Mouse (Mus musculus) G1E (cell line): ENCODE measurements around the gene Oat.

Experiments used
- CTCF ChIP-seq: IDR thresholded peaks from 2 replicates; pipeline ENCODE4 v1.5.1; 2012; ENCODE audit warnings: low read depth, low read length, inconsistent platforms, mixed read lengths
- GATA1 ChIP-seq: IDR thresholded peaks from 2 replicates; pipeline ENCODE4 v1.6.1; 2012; ENCODE audit warnings: borderline replicate concordance, low read length, inconsistent platforms, mixed read lengths
- GATA2 ChIP-seq: IDR thresholded peaks from 2 replicates; pipeline ENCODE4 v1.6.1; 2012; ENCODE audit warnings: low read depth, low read length, inconsistent platforms, borderline replicate concordance
- TAL1 ChIP-seq: conservative IDR thresholded peaks from 2 replicates; pipeline ENCODE4 v1.6.1; 2012; ENCODE audit warnings: low read depth, low read length, inconsistent platforms, mixed read lengths

GRCm38 (mm10) chr7:132604720-132605119 lies 28.5 kb upstream of the Oat start:
- TF ChIP-seq CTCF (no peak), GATA1 (no peak), TAL1 (no peak), GATA2 (no peak)
